Mouse (Mus musculus): ENCODE measurements around the gene Gm13030. TPM values are rescaled to one million over a fixed set of nuclear protein-coding genes. Genes with fewer than 3 reads are reported as not detected.
"Not testable (repeated sequence)": the region's sequence is repeated elsewhere in the genome, so short reads cannot be mapped to it uniquely, and the experiment has no call there.

Gm13030 gene
- polyA plus RNA-seq, 1 experiment from 2014 or later, result not detected

- Histone ChIP-seq H3K27me3 (ENCODE audit: control insufficient read depth, insufficient read depth, low read depth, low read length) (no peaks in the 10 kb centered on the region), H3K9ac (ENCODE audit: low read depth, low read length) (no peak overlapping the region), H3K9me3 (replicated peaks; ENCODE audit: control insufficient read depth, low read length, poor library complexity, severe bottlenecking) (peaks cover 8% of the 10 kb centered on the region; the same call in 1 of the 2 replicates), H3K4me3 (ENCODE audit: low read depth, low read length) (no peak overlapping the region), H3K4me1 (ENCODE audit: control insufficient read depth, insufficient read depth, low read length) (no peaks in the 10 kb centered on the region), H3K36me3 (ENCODE audit: control insufficient read depth, insufficient read depth, low read length) (no peaks in the 10 kb centered on the region), H3K27ac (ENCODE audit: low read length) (no peak overlapping the region), H3K4me2 (ENCODE audit: low read length) (no peak overlapping the region)
- 87% methylated on average over 6 of the region's 6 CpGs for WGBS
- ATAC-seq, result no peak
Observed at GRCm38 (mm10) chr4:138839806-138840205, 34.0 kb downstream of the Gm13030 start.

- no peaks in the 10 kb centered on the region for H3K4me1 ChIP-seq (ENCODE audit: control insufficient read depth, insufficient read depth, low read length)
- no peak overlapping the region for H3K9ac ChIP-seq (ENCODE audit: low read depth, low read length)
- H3K4me3 ChIP-seq (ENCODE audit: low read depth, low read length), result no peak overlapping the region
- H3K4me2 ChIP-seq (ENCODE audit: low read length), result no peak overlapping the region
- H3K36me3 ChIP-seq (ENCODE audit: control insufficient read depth, insufficient read depth, low read length), result no peaks in the 10 kb centered on the region
- no peaks in the 10 kb centered on the region for H3K27me3 ChIP-seq (ENCODE audit: control insufficient read depth, insufficient read depth, low read depth, low read length)
- H3K9me3 ChIP-seq (replicated peaks; ENCODE audit: control insufficient read depth, low read length, poor library complexity, severe bottlenecking), result no peaks in the 10 kb centered on the region
- H3K27ac ChIP-seq (ENCODE audit: low read length), result no peak overlapping the region
- 53% methylated on average over 11 of the region's 11 CpGs for WGBS
- ATAC-seq, result no peak
Observed at GRCm38 (mm10) chr4:138827147-138827546, 46.6 kb downstream of the Gm13030 start.

- Histone ChIP-seq H3K4me2 (ENCODE audit: low read length) (no peak overlapping the region), H3K36me3 (ENCODE audit: control insufficient read depth, insufficient read depth, low read length) (no peaks in the 10 kb centered on the region), H3K4me3 (ENCODE audit: low read depth, low read length) (no peak overlapping the region), H3K27ac (ENCODE audit: low read length) (no peak overlapping the region), H3K4me1 (ENCODE audit: control insufficient read depth, insufficient read depth, low read length) (no peaks in the 10 kb centered on the region), H3K27me3 (ENCODE audit: control insufficient read depth, insufficient read depth, low read depth, low read length) (no peaks in the 10 kb centered on the region), H3K9me3 (replicated peaks; ENCODE audit: control insufficient read depth, low read length, poor library complexity, severe bottlenecking) (no peaks in the 10 kb centered on the region), H3K9ac (ENCODE audit: low read depth, low read length) (no peak overlapping the region)
- 59% methylated on average over 18 of the region's 18 CpGs for WGBS
- no peak for ATAC-seq
Observed at GRCm38 (mm10) chr4:138825751-138826567, 47.8 kb downstream of the Gm13030 start.

GRCm38 (mm10) chr4:138824660-138825059 lies 49.1 kb downstream of the Gm13030 start:
- ATAC-seq, result no peak
- H3K4me1 ChIP-seq (ENCODE audit: control insufficient read depth, insufficient read depth, low read length), result no peaks in the 10 kb centered on the region
- H3K9ac ChIP-seq (ENCODE audit: low read depth, low read length), result no peak overlapping the region
- H3K36me3 ChIP-seq (ENCODE audit: control insufficient read depth, insufficient read depth, low read length), result no peaks in the 10 kb centered on the region
- no peaks in the 10 kb centered on the region for H3K9me3 ChIP-seq (replicated peaks; ENCODE audit: control insufficient read depth, low read length, poor library complexity, severe bottlenecking)
- no peaks in the 10 kb centered on the region for H3K27me3 ChIP-seq (ENCODE audit: control insufficient read depth, insufficient read depth, low read depth, low read length)
- H3K4me2 ChIP-seq (ENCODE audit: low read length), result no peak overlapping the region
- WGBS, result 89% methylated on average over 2 of the region's 2 CpGs
- no peak overlapping the region for H3K27ac ChIP-seq (ENCODE audit: low read length)
- no peak overlapping the region for H3K4me3 ChIP-seq (ENCODE audit: low read depth, low read length)

- H3K4me3 ChIP-seq (ENCODE audit: low read depth, low read length); H3K36me3 ChIP-seq (ENCODE audit: control insufficient read depth, insufficient read depth, low read length); ATAC-seq; H3K4me2 ChIP-seq (ENCODE audit: low read length); H3K27me3 ChIP-seq (ENCODE audit: control insufficient read depth, insufficient read depth, low read depth, low read length); H3K4me1 ChIP-seq (ENCODE audit: control insufficient read depth, insufficient read depth, low read length); H3K9me3 ChIP-seq (replicated peaks; ENCODE audit: control insufficient read depth, low read length, poor library complexity, severe bottlenecking); H3K27ac ChIP-seq (ENCODE audit: low read length); H3K9ac ChIP-seq (ENCODE audit: low read depth, low read length): not testable (repeated sequence)
- 76% methylated on average over 2 of the region's 2 CpGs for WGBS
Observed at GRCm38 (mm10) chr4:138824161-138824560, 49.6 kb downstream of the Gm13030 start.

GRCm38 (mm10) chr4:138821036-138821435 lies 52.7 kb downstream of the Gm13030 start:
- H3K4me1 ChIP-seq (ENCODE audit: control insufficient read depth, insufficient read depth, low read length), result no peaks in the 10 kb centered on the region
- no peak for ATAC-seq

More at GRCm38 (mm10) chr4:138821036-138821435, 52.7 kb downstream of the Gm13030 start:
- no peaks in the 10 kb centered on the region for H3K9me3 ChIP-seq (replicated peaks; ENCODE audit: control insufficient read depth, low read length, poor library complexity, severe bottlenecking)
- no peaks in the 10 kb centered on the region for H3K27me3 ChIP-seq (ENCODE audit: control insufficient read depth, insufficient read depth, low read depth, low read length)
- no peak overlapping the region for H3K27ac ChIP-seq (ENCODE audit: low read length)
- WGBS, result 77% methylated on average over 2 of the region's 2 CpGs
- no peak overlapping the region for H3K4me3 ChIP-seq (ENCODE audit: low read depth, low read length)
- no peak overlapping the region for H3K4me2 ChIP-seq (ENCODE audit: low read length)
- no peak overlapping the region for H3K9ac ChIP-seq (ENCODE audit: low read depth, low read length)
- H3K36me3 ChIP-seq (ENCODE audit: control insufficient read depth, insufficient read depth, low read length), result no peaks in the 10 kb centered on the region

Other genes starting within 250 kb of the Gm13030 start
- 2.3 and 2.8 TPM in 2 replicates for gene Vwa5b1, start 238.1 kb downstream of the Gm13030 start, polyA plus RNA-seq (2015; fragmentation: Nextera tagmentation; extraction: Ambion mirVana)
- 0.25 and 0.30 TPM in 2 replicates for gene Pla2g2c, start 149.2 kb downstream of the Gm13030 start, polyA plus RNA-seq (2015; fragmentation: Nextera tagmentation; extraction: Ambion mirVana)
- 4.7 and 5.4 TPM in 2 replicates for gene Ubxn10, start 136.8 kb downstream of the Gm13030 start, polyA plus RNA-seq (2015; fragmentation: Nextera tagmentation; extraction: Ambion mirVana)
- gene Pla2g2f, start 116.3 kb downstream of the Gm13030 start, polyA plus RNA-seq (2015; fragmentation: Nextera tagmentation; extraction: Ambion mirVana), result 0.11 TPM in 1 of 2 replicates, not detected in the other
- gene Pla2g2d, start 98.2 kb downstream of the Gm13030 start, polyA plus RNA-seq (2015; fragmentation: Nextera tagmentation; extraction: Ambion mirVana), result 0.20 TPM in 1 of 2 replicates, not detected in the other
- 0.79 and 1.1 TPM in 2 replicates for gene Pla2g5, start 10.5 kb downstream of the Gm13030 start, polyA plus RNA-seq (2015; fragmentation: Nextera tagmentation; extraction: Ambion mirVana)
- gene Pla2g2e, start 4.0 kb upstream of the Gm13030 start, polyA plus RNA-seq (2015; fragmentation: Nextera tagmentation; extraction: Ambion mirVana), result not detected in 2 replicates
- 2.3 and 2.4 TPM in 2 replicates for gene Otud3, start 40.0 kb upstream of the Gm13030 start, polyA plus RNA-seq (2015; fragmentation: Nextera tagmentation; extraction: Ambion mirVana)
- gene Rnf186, start 93.1 kb upstream of the Gm13030 start, polyA plus RNA-seq (2015; fragmentation: Nextera tagmentation; extraction: Ambion mirVana), result not detected in 2 replicates
- gene Tmco4, start 98.9 kb upstream of the Gm13030 start, polyA plus RNA-seq (2015; fragmentation: Nextera tagmentation; extraction: Ambion mirVana), result 0.62 and 0.84 TPM in 2 replicates
- gene Htr6, start 201.6 kb upstream of the Gm13030 start, polyA plus RNA-seq (2015; fragmentation: Nextera tagmentation; extraction: Ambion mirVana), result 0.30 and 0.51 TPM in 2 replicates
- 28.7 and 30.6 TPM in 2 replicates for gene Nbl1, start 219.0 kb upstream of the Gm13030 start, polyA plus RNA-seq (2015; fragmentation: Nextera tagmentation; extraction: Ambion mirVana)

All from midbrain, embryonic 16.5 days (tissue).